Mouse (Mus musculus): ENCODE measurements around the gene Hoxb6.

GRCm38 (mm10) chr11:96271541-96272011, 20.7 kb upstream of the Hoxb6 start:
- TF ChIP-seq CTCF (IDR thresholded peaks at IDR 0.05; ENCODE audit: borderline replicate concordance, extremely low read depth, insufficient read depth, insufficient read length) = no peak
- no peak for TF ChIP-seq POLR2A (IDR thresholded peaks at IDR 0.05; ENCODE audit: borderline replicate concordance, extremely low read depth, insufficient read depth, insufficient read length, poor library complexity, severe bottlenecking)

Data from brain, embryonic 14.5 days (tissue).